Mouse (Mus musculus) CH12.LX (cell line): Measurements from ENCODE around the gene Rae1. TPM values are rescaled to one million over a fixed set of nuclear protein-coding genes. Genes with fewer than 3 reads are reported as not detected.

Experiments used
- polyA plus RNA-seq: library from polyadenylated mRNA; unstranded; fragments of >175 nt; gene quantifications from 2 replicates; pipeline ENCODE4 v1.2.1, GENCODE M21; 2012; ENCODE audit warnings: low read depth; ENCODE audit not compliant: insufficient read length
- total RNA-seq, 2 experiments: library from RNA; depleted of rRNA; stranded (reverse); fragments of 300-350 nt in 1 of 2; fragments of >200 nt in 1 of 2; gene quantifications; 2 replicates each; pipeline ENCODE4 v1.2.3; 2012 to 2014

Rae1 gene
- total and polyA plus RNA-seq, 3 experiments: 86.3 to 114 (median 95.0) TPM

Other genes starting within 250 kb of the Rae1 start
- gene Bmp7, start 59.8 kb upstream of the Rae1 start, total RNA-seq (2012; rRNA removed): 0.34 and 0.47 TPM in 2 replicates
- 0.16 and 0.69 TPM in 2 replicates for gene Bmp7, start 59.8 kb upstream of the Rae1 start, total RNA-seq (2014; rRNA removed)
- gene Bmp7, start 59.8 kb upstream of the Rae1 start, polyA plus RNA-seq: 0.31 and 0.51 TPM in 2 replicates
- gene Spo11, start 22.4 kb upstream of the Rae1 start, total RNA-seq (2012; rRNA removed): 0.13 and 0.34 TPM in 2 replicates
- gene Spo11, start 22.4 kb upstream of the Rae1 start, total RNA-seq (2014; rRNA removed): not detected in 2 replicates
- gene Spo11, start 22.4 kb upstream of the Rae1 start, polyA plus RNA-seq: 0.08 and 0.16 TPM in 2 replicates
- gene Rbm38, start 20.4 kb downstream of the Rae1 start, total RNA-seq (2012; rRNA removed): 19.4 and 20.7 TPM in 2 replicates
- gene Rbm38, start 20.4 kb downstream of the Rae1 start, total RNA-seq (2014; rRNA removed): 11.3 and 14.4 TPM in 2 replicates
- 83.9 and 85.4 TPM in 2 replicates for gene Rbm38, start 20.4 kb downstream of the Rae1 start, polyA plus RNA-seq
- gene Ctcfl, start 119.4 kb downstream of the Rae1 start, total RNA-seq (2012; rRNA removed): not detected in 2 replicates
- gene Ctcfl, start 119.4 kb downstream of the Rae1 start, total RNA-seq (2014; rRNA removed): not detected in 2 replicates
- gene Ctcfl, start 119.4 kb downstream of the Rae1 start, polyA plus RNA-seq: 0.11 TPM in 1 of 2 replicates, not detected in the other
- gene Pck1, start 152.9 kb downstream of the Rae1 start, total RNA-seq (2012; rRNA removed): 0.13 TPM in 2 replicates
- gene Pck1, start 152.9 kb downstream of the Rae1 start, total RNA-seq (2014; rRNA removed): 0.08 and 0.11 TPM in 2 replicates
- gene Pck1, start 152.9 kb downstream of the Rae1 start, polyA plus RNA-seq: 0.11 TPM in 1 of 2 replicates, not detected in the other
- gene Zbp1, start 218.8 kb downstream of the Rae1 start, total RNA-seq (2012; rRNA removed): 8.4 and 8.7 TPM in 2 replicates
- 7.3 and 9.8 TPM in 2 replicates for gene Zbp1, start 218.8 kb downstream of the Rae1 start, total RNA-seq (2014; rRNA removed)
- 7.9 and 8.1 TPM in 2 replicates for gene Zbp1, start 218.8 kb downstream of the Rae1 start, polyA plus RNA-seq